Mouse (Mus musculus): ENCODE measurements around the gene Clasp1.

DNA sequence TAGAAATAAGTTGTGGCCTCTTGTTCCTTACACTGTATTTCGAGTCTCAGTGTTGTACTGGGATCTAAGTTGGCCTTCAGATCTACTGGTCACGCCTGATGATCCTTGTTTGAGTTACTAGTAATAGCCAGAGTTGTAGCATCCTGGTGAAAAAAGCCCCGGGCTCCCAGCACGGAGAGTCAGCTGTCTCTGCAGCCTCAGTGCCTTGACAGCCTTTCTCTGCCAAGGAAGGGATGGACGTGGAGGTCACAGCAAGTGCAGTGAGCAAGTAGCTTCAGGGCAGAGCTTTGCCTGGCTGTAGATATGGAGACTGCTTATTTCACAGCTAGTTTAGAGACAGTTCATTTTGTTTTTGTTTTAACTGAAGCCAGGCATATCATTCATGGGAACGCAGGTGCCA is 56.6 kb downstream of the Clasp1 start:
- TF ChIP-seq CTCF (IDR thresholded peaks at IDR 0.05 in 2 of 3, conservative IDR thresholded peaks at IDR 0.05 in 1 of 3; ENCODE audit: control insufficient read depth in 1 of 3, insufficient read depth in 1 of 3, low read depth in 2 of 3, low read length in 3 of 3, poor library complexity in 1 of 3, severe bottlenecking in 1 of 3) (no peak), UBTF (IDR thresholded peaks at IDR 0.05; ENCODE audit: borderline replicate concordance, insufficient read depth, low read depth, low read length) (no peak), ZMIZ1 (IDR thresholded peaks at IDR 0.05; ENCODE audit: low read depth, low read length) (no peak), POLR2A (IDR thresholded peaks at IDR 0.05; ENCODE audit: control insufficient read depth in 1 of 2, insufficient read depth in 1 of 2, low read depth in 1 of 2, low read length in 2 of 2, poor library complexity in 1 of 2) (no peak), RCOR1 (IDR thresholded peaks at IDR 0.05; ENCODE audit: low read depth, low read length) (no peak), ELF1 (IDR thresholded peaks at IDR 0.05; ENCODE audit: low read depth, low read length) (no peak)

All from MEL (cell line).